Mouse (Mus musculus): Measurements from ENCODE around the gene Sms. TPM values are rescaled to one million over a fixed set of nuclear protein-coding genes. Genes with fewer than 3 reads are reported as not detected.

Gene Sms
- polyA plus RNA-seq, 1 experiment from 2014 or later = 67.2 TPM

GRCm38 (mm10) chrX:157415212-157415611 is 76.9 kb downstream of the Sms start, which contains the start of gene Phex:
Gene Phex, minus strand, starts transcription at chrX:157415312.
- Histone ChIP-seq H3K27ac (replicated peaks; ENCODE audit: low read depth, low read length) (no peak within 1 kb of the TSS), H3K27me3 (replicated peaks; ENCODE audit: control insufficient read depth, insufficient read depth, low read length) (no peaks in the 10 kb centered on the region), H3K4me3 (ENCODE audit: low read depth, low read length) (no peak within 1 kb of the TSS), H3K9me3 (ENCODE audit: control insufficient read depth, low read length) (no peaks in the 10 kb centered on the region), H3K9ac (ENCODE audit: low read depth, low read length) (no peak within 1 kb of the TSS), H3K4me2 (ENCODE audit: low read depth, low read length) (no peak within 1 kb of the TSS), H3K4me1 (ENCODE audit: control insufficient read depth, insufficient read depth, low read length) (no peaks in the 10 kb centered on the region), H3K36me3 (ENCODE audit: control insufficient read depth, insufficient read depth, low read length) (no peaks in the 10 kb centered on the region)
- ATAC-seq (ENCODE audit: low read depth) = no peak
- no peak for DNase-seq (ENCODE audit: low spot score)
- 43% methylated on average over 5 of the region's 5 CpGs for WGBS

- ATAC-seq (ENCODE audit: low read depth) = no peak
- no peaks in the 10 kb centered on the region for H3K36me3 ChIP-seq (ENCODE audit: control insufficient read depth, insufficient read depth, low read length)
- no peaks in the 10 kb centered on the region for H3K9me3 ChIP-seq (ENCODE audit: control insufficient read depth, low read length)
- no peaks in the 10 kb centered on the region; the same call in 1 of the 2 replicates for H3K27me3 ChIP-seq (replicated peaks; ENCODE audit: control insufficient read depth, insufficient read depth, low read length)
- no peaks in the 10 kb centered on the region for H3K4me1 ChIP-seq (ENCODE audit: control insufficient read depth, insufficient read depth, low read length)
- DNase-seq (ENCODE audit: low spot score) = no peak
- H3K4me3 ChIP-seq (ENCODE audit: low read depth, low read length) = no peak overlapping the region
- H3K27ac ChIP-seq (replicated peaks; ENCODE audit: low read depth, low read length) = no peak overlapping the region
- H3K4me2 ChIP-seq (ENCODE audit: low read depth, low read length) = no peak overlapping the region
- WGBS = 60% methylated on average over 6 of the region's 6 CpGs
- H3K9ac ChIP-seq (ENCODE audit: low read depth, low read length) = no peak overlapping the region
Measured at GRCm38 (mm10) chrX:157404919-157405318, 87.2 kb downstream of the Sms start.

Other genes starting within 250 kb of the Sms start
- gene Phex, start 77.0 kb downstream of the Sms start, polyA plus RNA-seq (2014; fragmentation: Nextera tagmentation; extraction: Ambion mirVana) = 6.6 and 7.9 TPM in 2 replicates
- gene Yy2, start 76.7 kb upstream of the Sms start, polyA plus RNA-seq (2014; fragmentation: Nextera tagmentation; extraction: Ambion mirVana) = 3.9 and 4.5 TPM in 2 replicates
- 18.4 and 20.8 TPM in 2 replicates for gene Mbtps2, start 106.4 kb upstream of the Sms start, polyA plus RNA-seq (2014; fragmentation: Nextera tagmentation; extraction: Ambion mirVana)
- gene Smpx, start 206.6 kb upstream of the Sms start, polyA plus RNA-seq (2014; fragmentation: Nextera tagmentation; extraction: Ambion mirVana) = 69.6 and 103 TPM in 2 replicates

All from embryonic facial prominence, embryonic 14.5 days (tissue).